Mouse (Mus musculus) CH12.LX (cell line): ENCODE measurements around the gene Hoxd3. TPM values are rescaled to one million over a fixed set of nuclear protein-coding genes. Genes with fewer than 3 reads are reported as not detected.

Source experiments
- DNase-seq: peaks from one replicate; pipeline ENCODE4 v3.0.0-alpha.2; 2013; ENCODE audit errors: extremely low read depth
- H3K27ac ChIP-seq: 2 replicates; pipeline ENCODE4 v1.5.1; 2012; ENCODE audit warnings: low read depth, mild to moderate bottlenecking, control low read depth, moderate library complexity; ENCODE audit not compliant: insufficient read depth
- H3K27me3 ChIP-seq: replicated peaks from 2 replicates; pipeline ENCODE3; 2012; ENCODE audit warnings: inconsistent platforms
- H3K36me3 ChIP-seq, 2 experiments: replicated peaks in 1 of 2; 2 replicates each; pipeline versions ENCODE3 to v1.6.1; 2012; ENCODE audit warnings: inconsistent platforms in 1 of 2, low read length in 1 of 2, mild to moderate bottlenecking in 1 of 2, mixed read lengths in 1 of 2, moderate library complexity in 1 of 2; ENCODE audit not compliant: control insufficient read depth in 1 of 2, insufficient read depth in 1 of 2
- H3K4me1 ChIP-seq, 2 experiments: 2 replicates each; pipeline ENCODE4 v1.6.1; 2012; ENCODE audit warnings: inconsistent platforms in 1 of 2, moderate library complexity in 1 of 2; ENCODE audit not compliant: insufficient read depth in 2 of 2, control insufficient read depth in 1 of 2
- H3K4me2 ChIP-seq: 2 replicates; pipeline ENCODE4 v1.6.1; 2012; ENCODE audit warnings: low read depth, mild to moderate bottlenecking, control low read depth; ENCODE audit not compliant: poor library complexity, insufficient read depth, severe bottlenecking
- H3K4me3 ChIP-seq, 3 experiments: fragments of 150-350 bp in 1 of 3; sonication (generic) in 1 of 3; replicated peaks in 1 of 3; 2 replicates each; pipeline versions ENCODE3 to v1.5.1; 2011 to 2012; ENCODE audit warnings: low read depth in 2 of 3, low read length in 2 of 3, mild to moderate bottlenecking in 2 of 3, moderate library complexity in 2 of 3, control low read depth in 1 of 3, improper control_type of control experiment in 1 of 3, inconsistent platforms in 1 of 3, mixed read lengths in 1 of 3; ENCODE audit not compliant: poor library complexity in 1 of 3
- H3K79me2 ChIP-seq: replicated peaks from 2 replicates; pipeline ENCODE4 v1.6.1; 2012; ENCODE audit warnings: mild to moderate bottlenecking, moderate library complexity; ENCODE audit not compliant: control insufficient read depth, poor library complexity, insufficient read depth, severe bottlenecking; ENCODE audit errors: extremely low read depth
- H3K9ac ChIP-seq: 2 replicates; pipeline ENCODE4 v1.6.1; 2012; ENCODE audit warnings: low read depth, mild to moderate bottlenecking, control low read depth, moderate library complexity; ENCODE audit not compliant: insufficient read depth
- H3K9me3 ChIP-seq: replicated peaks from 2 replicates; pipeline ENCODE3; 2012; ENCODE audit warnings: low read length, inconsistent platforms, mixed read lengths
- BHLHE40 ChIP-seq: IDR thresholded peaks from 2 replicates; pipeline ENCODE4 v1.6.1; 2011; ENCODE audit warnings: mild to moderate bottlenecking, low read depth, low read length, improper control_type of control experiment
- CHD1 ChIP-seq: IDR thresholded peaks from 2 replicates; pipeline ENCODE4 v1.6.1; 2012; ENCODE audit warnings: low read depth, low read length, improper control_type of control experiment, inconsistent platforms
- EP300 ChIP-seq: IDR thresholded peaks from 2 replicates; pipeline ENCODE4 v1.6.1; 2011; ENCODE audit warnings: low read length, improper control_type of control experiment
- MAFK ChIP-seq: IDR thresholded peaks from 2 replicates; pipeline ENCODE4 v1.6.1; 2011; ENCODE audit warnings: low read length, improper control_type of control experiment; ENCODE audit not compliant: insufficient replicate concordance
- MEF2A ChIP-seq: IDR thresholded peaks from 2 replicates; pipeline ENCODE4 v1.6.1; 2014; ENCODE audit warnings: low read depth, mild to moderate bottlenecking, inconsistent platforms, low read length, improper control_type of control experiment, borderline replicate concordance
- MXI1 ChIP-seq: IDR thresholded peaks from 2 replicates; pipeline ENCODE4 v1.6.1; 2011; ENCODE audit warnings: mild to moderate bottlenecking, low read depth, low read length, improper control_type of control experiment
- MYC ChIP-seq: IDR thresholded peaks from 2 replicates; pipeline ENCODE4 v1.6.1; 2011; ENCODE audit warnings: low read depth, mild to moderate bottlenecking, improper control_type of control experiment, low read length
- NRF1 ChIP-seq: IDR thresholded peaks from 2 replicates; pipeline ENCODE4 v1.6.1; 2014; ENCODE audit warnings: low read depth, mild to moderate bottlenecking, inconsistent platforms, low read length, improper control_type of control experiment, moderate library complexity
- POLR2A ChIP-seq: IDR thresholded peaks from 2 replicates; pipeline ENCODE4 v1.6.1; 2011; ENCODE audit warnings: low read depth, mild to moderate bottlenecking, improper control_type of control experiment, low read length
- RAD21 ChIP-seq: IDR thresholded peaks from 2 replicates; pipeline ENCODE4 v1.6.1; 2011; ENCODE audit warnings: low read depth, mild to moderate bottlenecking, low read length, improper control_type of control experiment, moderate library complexity
- SIN3A ChIP-seq: IDR thresholded peaks from 2 replicates; pipeline ENCODE4 v1.6.1; 2012; ENCODE audit warnings: low read length, improper control_type of control experiment, inconsistent platforms
- SMC3 ChIP-seq: IDR thresholded peaks from 2 replicates; pipeline ENCODE4 v1.6.1; 2011; ENCODE audit warnings: low read depth, low read length, improper control_type of control experiment
- USF1 ChIP-seq: IDR thresholded peaks from 2 replicates; pipeline ENCODE4 v1.6.1; 2014; ENCODE audit warnings: low read depth, mild to moderate bottlenecking, inconsistent platforms, low read length, improper control_type of control experiment
- USF2 ChIP-seq: conservative IDR thresholded peaks from 2 replicates; pipeline ENCODE4 v1.6.1; 2011; ENCODE audit warnings: low read depth, low read length, improper control_type of control experiment
- dilution Hi-C: fragments of 300-500 bp; cut with MboI; formaldehyde crosslinking; loops from 2 replicates; pipeline ENCODE4 v1.14.3; 2020; ENCODE audit warnings: low sequenced_read_pairs; ENCODE audit not compliant: extremely low pct_unique_long_range_greater_than_20kb, extremely low pct_ligation_motif_present
- in situ Hi-C: fragments of 300-500 bp; cut with MboI; formaldehyde crosslinking; loops from 3 replicates; pipeline ENCODE4 v1.14.3; 2019; ENCODE audit warnings: low sequenced_read_pairs, low pct_ligation_motif_present, low pct_unique_long_range_greater_than_20kb, mixed read lengths
- polyA plus RNA-seq: library from polyadenylated mRNA; unstranded; fragments of >175 nt; gene quantifications from 2 replicates; pipeline ENCODE4 v1.2.1, GENCODE M21; 2012; ENCODE audit warnings: low read depth; ENCODE audit not compliant: insufficient read length
- total RNA-seq, 2 experiments: library from RNA; depleted of rRNA; stranded (reverse); fragments of 300-350 nt in 1 of 2; fragments of >200 nt in 1 of 2; gene quantifications; 2 replicates each; pipeline ENCODE4 v1.2.3; 2012 to 2014

Hoxd3 gene
- total and polyA plus RNA-seq, 3 experiments: 0.12 to 1.1 TPM; not detected in 1

DNA sequence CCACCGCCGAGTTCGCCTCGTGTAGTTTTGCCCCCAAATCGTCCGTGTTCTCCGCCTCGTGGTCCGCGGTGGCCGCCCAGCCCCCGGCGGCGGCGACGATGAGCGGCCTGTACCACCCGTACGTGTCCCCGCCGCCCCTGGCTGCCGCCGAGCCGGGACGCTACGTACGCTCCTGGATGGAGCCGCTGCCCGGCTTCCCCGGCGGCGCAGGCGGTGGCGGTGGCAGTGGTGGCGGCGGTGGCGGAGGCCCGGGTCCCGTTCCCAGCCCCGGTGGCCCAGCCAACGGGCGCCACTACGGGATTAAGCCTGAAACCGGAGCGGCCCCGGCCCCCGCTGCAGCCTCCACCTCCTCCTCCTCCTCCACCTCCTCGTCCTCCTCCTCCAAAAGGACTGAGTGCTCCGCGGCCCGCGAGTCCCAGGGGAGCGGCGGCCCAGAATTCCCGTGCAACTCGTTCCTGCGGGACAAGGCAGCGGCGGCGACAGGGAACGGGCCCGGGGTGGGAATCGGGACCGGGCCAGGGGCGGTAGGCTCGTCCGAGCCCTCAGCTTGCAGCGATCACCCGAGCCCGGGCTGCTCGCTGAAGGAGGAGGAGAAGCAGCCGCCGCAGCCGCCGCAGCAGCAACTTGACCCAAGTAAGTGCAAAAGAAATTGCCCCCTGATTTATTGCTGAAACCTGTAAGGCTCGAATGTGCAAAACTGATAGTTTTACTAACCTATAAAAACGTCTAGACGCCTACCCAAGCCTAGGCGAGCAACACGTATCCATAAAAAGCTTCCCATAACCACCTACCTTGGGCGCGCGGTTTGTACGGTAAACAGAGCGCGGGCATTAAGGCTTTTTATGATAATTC, 13.3 kb upstream of the Hoxd3 start:
- dilution Hi-C loops (no loop called here), in situ Hi-C loops (loop anchor here (10.0 to 25.0 kb wide), 2 partner anchors 446 to 614 kb away; no protein-coding TSS in a partner anchor)
- no peaks in the 10 kb centered on the region for H3K27me3 ChIP-seq
- H3K79me2 ChIP-seq: no peaks in the 10 kb centered on the region
- peaks cover 11% of the 10 kb centered on the region for H3K9me3 ChIP-seq
- no peak overlapping the region for H3K4me2 ChIP-seq
- H3K9ac ChIP-seq: no peak overlapping the region
- no peak for DNase-seq
- H3K27ac ChIP-seq: no peak overlapping the region
- no peak for TF ChIP-seq USF1
- TF ChIP-seq BHLHE40: no peak
- no peak for TF ChIP-seq MYC
- TF ChIP-seq MEF2A: no peak
- TF ChIP-seq USF2: no peak
- no peak for TF ChIP-seq EP300
- H3K4me1 ChIP-seq: no peaks in the 10 kb centered on the region
- no peak overlapping the region for H3K4me3 ChIP-seq
- H3K36me3 ChIP-seq: no peaks in the 10 kb centered on the region

- no peaks in the 10 kb centered on the region for H3K79me2 ChIP-seq
- no peak overlapping the region for H3K27ac ChIP-seq
- no peaks in the 10 kb centered on the region for H3K27me3 ChIP-seq
- no peak overlapping the region for H3K4me2 ChIP-seq
- H3K9ac ChIP-seq: no peak overlapping the region
- no peaks in the 10 kb centered on the region for H3K4me1 ChIP-seq
- dilution Hi-C loops: no loop called here
- TF ChIP-seq SMC3: no peak
- TF ChIP-seq POLR2A: no peak
- no peak for TF ChIP-seq RAD21
- TF ChIP-seq MAFK: no peak
- no peak for TF ChIP-seq MXI1
- TF ChIP-seq CHD1: no peak
- no peak for TF ChIP-seq NRF1
- TF ChIP-seq SIN3A: no peak
- H3K9me3 ChIP-seq: peaks cover 11% of the 10 kb centered on the region
- in situ Hi-C loops: loop anchor here (10.0 to 25.0 kb wide), 2 partner anchors 446 to 613 kb away; no protein-coding TSS in a partner anchor
- DNase-seq: no peak
- H3K36me3 ChIP-seq: no peaks in the 10 kb centered on the region
- H3K4me3 ChIP-seq: no peak overlapping the region
These were observed 12.7 kb upstream of the Hoxd3 start for GRCm38 (mm10) chr2:74699053-74699430.
